Mouse (Mus musculus) lung, postnatal 10 days (tissue): ENCODE results near the gene Zfp592.
A peak's percentile ranks its signal among the peaks of the same experiment; 100 is the strongest.
"Not testable (repeated sequence)": the region's sequence is repeated elsewhere in the genome, so short reads cannot be mapped to it uniquely, and the experiment has no call there.

ENCODE experiments used
- DNase-seq: peaks from one replicate; pipeline ENCODE4 v3.0.0; 2021

The Zfp592 gene

GRCm38 (mm10) chr7:80992980-80993833 lies at the start of gene Zfp592:
Zfp592 (plus strand) TSS chr7:80993681.
- peak; percentile 83 for DNase-seq

GRCm38 (mm10) chr7:80947445-80948350 lies 45.8 kb upstream of the Zfp592 start, which contains the start of gene Sec11a:
Sec11a (minus strand) TSS chr7:80947780.
- peak; percentile 94 for DNase-seq

- DNase-seq, result no peak
These were observed 42.0 kb upstream of the Zfp592 start for GRCm38 (mm10) chr7:80951461-80951860.

- DNase-seq, result no peak
These were observed 41.3 kb upstream of the Zfp592 start for GRCm38 (mm10) chr7:80952140-80952539.

GRCm38 (mm10) chr7:80954251-80954650 lies 39.2 kb upstream of the Zfp592 start:
- DNase-seq, result no peak

GRCm38 (mm10) chr7:80956891-80957290 lies 36.6 kb upstream of the Zfp592 start:
- no peak for DNase-seq

GRCm38 (mm10) chr7:80959003-80959402 lies 34.5 kb upstream of the Zfp592 start:
- DNase-seq, result no peak

GRCm38 (mm10) chr7:80962799-80963198 lies 30.7 kb upstream of the Zfp592 start:
- no peak for DNase-seq

- DNase-seq, result no peak
These were observed 22.6 kb upstream of the Zfp592 start for GRCm38 (mm10) chr7:80970913-80971312.

GRCm38 (mm10) chr7:80971419-80971818 lies 22.1 kb upstream of the Zfp592 start:
- DNase-seq, result no peak

- DNase-seq, result no peak
These were observed 21.4 kb upstream of the Zfp592 start for GRCm38 (mm10) chr7:80972082-80972481.

GRCm38 (mm10) chr7:80972920-80973637 lies 20.4 kb upstream of the Zfp592 start:
- not testable (repeated sequence) for DNase-seq

GRCm38 (mm10) chr7:80973638-80974015 lies 19.9 kb upstream of the Zfp592 start:
- DNase-seq, result not testable (repeated sequence)

GRCm38 (mm10) chr7:80980566-80980965 lies 12.9 kb upstream of the Zfp592 start:
- no peak for DNase-seq

GRCm38 (mm10) chr7:80986458-80987187 lies 6.9 kb upstream of the Zfp592 start:
- no peak for DNase-seq

GRCm38 (mm10) chr7:80987805-80988625 lies 5.5 kb upstream of the Zfp592 start:
- no peak for DNase-seq

- DNase-seq, result no peak
These were observed 3.2 kb upstream of the Zfp592 start for GRCm38 (mm10) chr7:80990276-80990675.

- DNase-seq, result no peak
These were observed 1.9 kb upstream of the Zfp592 start for GRCm38 (mm10) chr7:80991589-80991988.

GRCm38 (mm10) chr7:80992063-80992462 lies 1.4 kb upstream of the Zfp592 start:
- no peak for DNase-seq

- no peak for DNase-seq
These were observed 876 bp upstream of the Zfp592 start for GRCm38 (mm10) chr7:80992631-80992979.
